Mouse (Mus musculus): ENCODE data around the gene Six1. TPM values are rescaled to one million over a fixed set of nuclear protein-coding genes. Genes with fewer than 3 reads are reported as not detected.
A peak's percentile ranks its signal among the peaks of the same experiment; 100 is the strongest.

The Six1 gene
- polyA plus RNA-seq, 1 experiment from 2014 or later: 2.0 TPM

DNA sequence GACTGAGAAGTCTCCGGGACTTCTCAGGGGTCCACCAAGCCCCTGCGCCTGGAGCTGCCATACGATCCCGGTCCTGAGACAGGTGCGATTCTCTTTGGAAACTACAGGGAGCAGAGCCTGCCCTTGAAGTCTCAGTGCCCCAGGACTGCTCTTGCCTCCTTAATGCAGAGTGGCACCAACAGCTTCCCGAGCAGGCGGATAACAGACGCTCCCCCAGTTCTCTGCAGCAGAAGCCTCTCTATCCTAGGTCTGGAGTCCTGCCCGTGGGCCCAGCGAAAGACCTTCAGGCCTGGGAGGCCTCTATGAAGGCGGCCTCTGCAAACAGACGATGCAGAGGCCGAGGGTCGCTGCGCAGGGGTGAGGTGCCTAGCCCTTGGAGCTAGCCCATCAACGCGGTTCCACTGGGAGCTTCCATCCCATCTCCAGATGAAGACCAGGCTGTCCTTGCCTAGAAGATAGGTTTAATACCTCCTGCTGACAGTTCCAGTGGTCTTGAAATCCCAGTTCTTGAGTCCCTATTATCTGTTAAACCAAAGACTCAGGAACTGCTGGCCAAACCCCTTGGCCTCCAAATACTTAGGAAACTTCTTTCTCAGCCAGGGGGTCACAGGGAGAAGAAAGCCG is 13.6 kb downstream of the Six1 start:
- no peak overlapping the region for H3K4me3 ChIP-seq (ENCODE audit: low read depth, low read length)
- DNase-seq (ENCODE audit: low spot score): no peak
- no peaks in the 10 kb centered on the region for H3K9me3 ChIP-seq (ENCODE audit: control insufficient read depth, low read length)
- no peaks in the 10 kb centered on the region for H3K36me3 ChIP-seq (ENCODE audit: control insufficient read depth, insufficient read depth, low read length)
- no peak for ATAC-seq (replicated peaks; ENCODE audit: low FRiP score)
- WGBS: 3% methylated on average over 18 of the region's 18 CpGs
- H3K4me1 ChIP-seq (replicated peaks; ENCODE audit: control insufficient read depth, insufficient read depth, low read length): peaks cover 1% of the 10 kb centered on the region; the same call in 1 of the 2 replicates
- no peak overlapping the region for H3K27ac ChIP-seq (ENCODE audit: low read depth, low read length)
- peaks cover 91% of the 10 kb centered on the region for H3K27me3 ChIP-seq (replicated peaks; ENCODE audit: control insufficient read depth, insufficient read depth, low read length)
- no peak overlapping the region for H3K4me2 ChIP-seq
- no peak overlapping the region for H3K9ac ChIP-seq (ENCODE audit: low read depth, low read length)

DNA sequence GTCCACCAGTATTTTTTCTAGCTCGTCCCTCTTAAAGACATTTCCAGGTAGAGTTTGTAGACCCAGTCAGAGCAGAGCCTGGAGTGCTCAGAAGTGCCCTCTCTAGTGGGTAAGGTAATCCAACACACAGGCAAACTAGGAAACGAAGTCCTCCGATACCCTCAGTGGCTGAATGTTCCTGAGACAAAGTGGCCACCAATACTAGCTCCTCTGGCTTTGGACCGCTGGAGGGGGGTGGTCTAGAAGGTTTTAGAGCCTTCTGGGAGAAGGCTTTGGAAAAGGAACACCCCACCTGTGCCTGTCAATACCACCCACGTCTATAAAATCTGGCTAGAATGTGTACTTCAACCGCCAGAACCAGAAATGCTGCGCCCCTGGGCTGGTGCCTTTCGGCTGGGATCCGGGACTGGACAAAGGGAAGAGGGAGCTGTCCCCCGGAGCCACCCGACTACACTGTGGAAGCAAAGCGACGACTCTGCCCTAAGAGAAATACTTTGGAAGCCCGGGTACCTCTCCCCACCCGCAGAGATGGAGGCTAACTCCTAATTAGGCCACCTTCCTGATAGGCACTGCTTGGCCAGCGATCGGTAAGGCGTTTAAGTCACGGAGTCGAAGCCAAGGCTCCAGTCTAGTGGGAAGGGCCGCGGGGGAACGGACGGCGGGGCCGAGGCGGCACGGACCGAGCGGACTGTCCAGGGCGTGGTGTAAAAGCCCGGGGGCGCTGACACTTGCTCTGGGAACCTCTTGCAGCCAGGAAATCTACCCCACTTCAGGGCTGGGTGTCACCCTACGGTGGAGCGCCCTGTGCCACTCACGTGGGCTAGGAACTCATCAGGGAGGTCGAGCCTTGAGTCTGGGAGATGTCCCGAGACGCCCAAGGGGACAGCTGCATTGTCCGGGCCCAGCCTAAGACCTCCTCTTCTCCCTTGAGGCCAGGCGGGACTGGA is 14.4 kb downstream of the Six1 start:
- DNase-seq (ENCODE audit: low spot score) (peak; percentile 51), ATAC-seq (replicated peaks; ENCODE audit: low FRiP score) (no peak)
- Histone ChIP-seq H3K27ac (ENCODE audit: low read depth, low read length) (no peak overlapping the region), H3K4me3 (ENCODE audit: low read depth, low read length) (no peak overlapping the region), H3K9ac (ENCODE audit: low read depth, low read length) (no peak overlapping the region), H3K9me3 (ENCODE audit: control insufficient read depth, low read length) (no peaks in the 10 kb centered on the region), H3K36me3 (ENCODE audit: control insufficient read depth, insufficient read depth, low read length) (no peaks in the 10 kb centered on the region), H3K27me3 (replicated peaks; ENCODE audit: control insufficient read depth, insufficient read depth, low read length) (peaks cover 91% of the 10 kb centered on the region), H3K4me1 (replicated peaks; ENCODE audit: control insufficient read depth, insufficient read depth, low read length) (no peaks in the 10 kb centered on the region), H3K4me2 (no peak overlapping the region)
- 2% methylated on average over 41 of the region's 41 CpGs for WGBS

DNA sequence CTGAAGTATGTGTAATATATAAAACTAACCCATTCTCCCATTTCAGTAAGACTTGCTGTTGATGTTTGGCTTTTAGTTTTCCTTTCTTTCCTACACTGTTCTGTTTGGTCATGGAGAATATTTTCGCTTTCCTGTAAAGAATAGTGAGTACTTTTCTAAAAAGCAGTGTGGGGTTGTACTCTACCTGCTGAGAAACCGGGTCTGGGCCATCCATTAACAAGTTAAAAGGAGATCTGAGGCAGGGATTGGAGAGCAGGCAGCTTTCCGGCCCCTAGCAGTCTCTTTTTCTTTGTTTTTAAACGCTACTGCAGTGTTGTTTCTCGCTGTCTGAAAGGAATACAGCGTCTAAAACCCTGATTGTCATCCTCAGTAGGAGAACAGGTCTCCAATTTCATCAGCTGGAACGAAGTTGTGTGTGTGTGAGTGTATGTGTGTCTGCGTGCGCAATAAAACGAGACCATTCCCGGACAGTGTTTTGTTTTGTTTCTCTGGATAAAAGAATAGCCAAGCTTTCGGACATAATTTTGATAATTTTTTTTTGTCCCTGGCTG is 15.2 kb downstream of the Six1 start:
- DNase-seq (ENCODE audit: low spot score) (no peak), ATAC-seq (replicated peaks; ENCODE audit: low FRiP score) (no peak)
- 4% methylated on average over 12 of the region's 12 CpGs for WGBS
- Histone ChIP-seq H3K36me3 (ENCODE audit: control insufficient read depth, insufficient read depth, low read length) (no peaks in the 10 kb centered on the region), H3K4me1 (replicated peaks; ENCODE audit: control insufficient read depth, insufficient read depth, low read length) (no peaks in the 10 kb centered on the region), H3K27me3 (replicated peaks; ENCODE audit: control insufficient read depth, insufficient read depth, low read length) (peaks cover 88% of the 10 kb centered on the region), H3K4me2 (no peak overlapping the region), H3K27ac (ENCODE audit: low read depth, low read length) (no peak overlapping the region), H3K4me3 (ENCODE audit: low read depth, low read length) (no peak overlapping the region), H3K9me3 (ENCODE audit: control insufficient read depth, low read length) (no peaks in the 10 kb centered on the region), H3K9ac (ENCODE audit: low read depth, low read length) (no peak overlapping the region)

DNA sequence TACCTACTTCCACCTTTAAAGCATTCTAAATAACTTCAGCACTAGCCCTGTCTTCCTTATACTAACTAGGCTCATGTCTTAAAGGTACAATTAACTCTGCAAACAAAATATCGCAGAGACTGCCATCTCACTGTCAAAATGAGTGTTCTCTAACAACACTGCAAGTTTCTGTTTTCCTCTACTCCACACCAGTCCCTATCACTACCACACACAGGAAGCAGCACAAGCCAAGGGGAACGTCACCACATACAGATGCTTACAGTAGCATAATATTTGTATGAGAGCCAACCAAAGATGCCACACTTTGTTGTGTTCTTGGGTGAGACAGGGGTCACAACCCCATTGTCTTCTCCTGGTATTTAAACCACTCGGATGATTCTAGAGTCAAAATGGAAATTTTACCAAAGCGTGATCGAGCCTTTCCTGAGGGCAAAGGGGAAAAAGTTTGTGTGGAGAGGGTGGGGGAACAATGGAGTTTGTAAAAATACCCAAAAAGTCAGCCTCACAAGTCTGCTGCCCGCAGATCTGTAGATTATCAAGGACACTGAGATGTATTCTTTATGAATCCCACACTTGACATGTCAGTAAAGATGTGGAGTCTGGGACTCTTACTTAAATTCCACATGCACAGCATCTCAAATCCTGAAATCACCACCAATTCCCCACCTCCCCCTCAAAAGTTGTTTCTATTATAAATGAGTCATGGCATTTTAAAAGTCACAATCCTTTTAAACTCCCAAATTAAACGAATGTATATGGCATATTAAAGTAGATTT is 16.1 kb downstream of the Six1 start:
- H3K27me3 ChIP-seq (replicated peaks; ENCODE audit: control insufficient read depth, insufficient read depth, low read length): peaks cover 85% of the 10 kb centered on the region
- H3K4me3 ChIP-seq (ENCODE audit: low read depth, low read length): no peak overlapping the region
- H3K4me1 ChIP-seq (replicated peaks; ENCODE audit: control insufficient read depth, insufficient read depth, low read length): no peaks in the 10 kb centered on the region
- ATAC-seq (replicated peaks; ENCODE audit: low FRiP score) (no peak), DNase-seq (ENCODE audit: low spot score) (no peak)
- no peak overlapping the region for H3K27ac ChIP-seq (ENCODE audit: low read depth, low read length)
- H3K9me3 ChIP-seq (ENCODE audit: control insufficient read depth, low read length): no peaks in the 10 kb centered on the region
- H3K9ac ChIP-seq (ENCODE audit: low read depth, low read length): no peak overlapping the region
- no peaks in the 10 kb centered on the region for H3K36me3 ChIP-seq (ENCODE audit: control insufficient read depth, insufficient read depth, low read length)
- 13% methylated on average over 7 of the region's 7 CpGs for WGBS
- no peak overlapping the region for H3K4me2 ChIP-seq

DNA sequence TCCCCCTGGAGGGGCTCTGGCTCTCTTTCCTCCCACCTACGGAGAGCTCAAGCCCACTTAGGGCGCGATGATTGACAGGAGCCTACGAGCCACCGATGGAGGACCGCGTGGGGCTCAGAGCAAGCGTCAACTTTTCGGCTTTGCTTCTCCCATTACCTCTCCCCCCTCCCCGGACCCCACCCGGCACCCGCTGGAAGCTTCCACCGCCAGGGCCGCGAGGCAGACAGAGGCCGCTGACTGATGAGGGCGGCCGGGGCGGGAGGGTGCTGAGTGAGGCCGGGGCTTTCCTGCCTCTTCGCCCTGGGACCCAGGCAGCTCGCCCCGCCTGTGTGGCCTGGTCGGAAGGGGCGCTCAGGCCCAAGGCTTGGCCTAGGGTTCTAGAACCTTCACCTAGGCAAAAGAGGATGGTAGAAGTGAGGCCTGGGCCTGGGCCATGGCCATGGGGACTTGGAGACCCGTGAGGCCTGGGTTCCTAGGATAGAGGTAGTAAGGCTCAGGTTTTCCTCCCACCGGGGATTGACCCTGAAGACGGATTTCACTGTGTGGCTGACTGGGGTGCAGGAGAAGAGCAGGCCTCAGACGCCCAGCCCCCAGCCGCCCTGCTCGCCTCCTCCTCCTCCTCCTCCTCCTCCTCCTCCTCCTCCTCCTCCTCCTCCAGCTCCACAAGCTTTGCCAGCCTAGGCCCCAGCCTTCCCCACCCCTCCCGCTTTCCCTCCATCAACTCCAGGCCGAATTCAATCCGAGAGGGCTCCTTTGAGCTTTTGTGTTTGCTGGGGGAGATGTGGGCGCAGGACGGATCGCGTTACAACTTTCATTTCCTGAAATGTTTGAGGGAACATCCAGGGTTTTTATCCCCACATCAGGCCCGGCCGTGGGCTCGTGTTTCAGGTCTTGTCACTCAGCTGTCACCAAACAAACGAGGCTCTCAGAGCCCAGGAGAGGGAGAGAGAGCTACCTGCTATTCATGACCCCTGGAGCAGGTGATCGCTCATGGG is 18.5 kb downstream of the Six1 start:
- H3K27me3 ChIP-seq (replicated peaks; ENCODE audit: control insufficient read depth, insufficient read depth, low read length): peaks cover 70% of the 10 kb centered on the region
- no peak for DNase-seq (ENCODE audit: low spot score)
- no peak overlapping the region for H3K4me3 ChIP-seq (ENCODE audit: low read depth, low read length)
- WGBS: 6% methylated on average over 42 of the region's 43 CpGs
- no peak overlapping the region for H3K27ac ChIP-seq (ENCODE audit: low read depth, low read length)
- no peaks in the 10 kb centered on the region for H3K36me3 ChIP-seq (ENCODE audit: control insufficient read depth, insufficient read depth, low read length)
- ATAC-seq (replicated peaks; ENCODE audit: low FRiP score): no peak
- no peak overlapping the region for H3K9ac ChIP-seq (ENCODE audit: low read depth, low read length)
- H3K4me2 ChIP-seq: peak overlapping the region; percentile 38
- no peaks in the 10 kb centered on the region for H3K9me3 ChIP-seq (ENCODE audit: control insufficient read depth, low read length)
- H3K4me1 ChIP-seq (replicated peaks; ENCODE audit: control insufficient read depth, insufficient read depth, low read length): no peaks in the 10 kb centered on the region

DNA sequence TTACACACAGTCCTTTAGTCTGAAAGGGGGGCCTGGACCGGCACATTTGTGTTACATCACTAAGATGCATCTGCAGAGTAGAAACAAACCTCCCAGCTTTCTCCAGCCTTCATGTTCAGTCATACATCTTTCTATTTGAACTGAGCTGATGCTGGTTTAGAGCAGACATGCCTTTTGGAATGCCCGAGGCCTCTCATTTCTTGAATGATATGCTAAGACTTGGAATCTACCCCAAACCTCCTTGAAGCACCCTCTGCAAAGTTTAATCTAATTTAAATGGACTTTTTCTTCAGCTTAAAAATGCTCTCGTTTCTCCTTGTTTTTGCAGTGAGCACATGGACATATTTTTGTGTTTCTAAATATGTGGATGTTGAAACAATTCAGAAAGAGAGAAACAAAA is 21.0 kb downstream of the Six1 start:
- no peak overlapping the region for H3K4me3 ChIP-seq (ENCODE audit: low read depth, low read length)

DNA sequence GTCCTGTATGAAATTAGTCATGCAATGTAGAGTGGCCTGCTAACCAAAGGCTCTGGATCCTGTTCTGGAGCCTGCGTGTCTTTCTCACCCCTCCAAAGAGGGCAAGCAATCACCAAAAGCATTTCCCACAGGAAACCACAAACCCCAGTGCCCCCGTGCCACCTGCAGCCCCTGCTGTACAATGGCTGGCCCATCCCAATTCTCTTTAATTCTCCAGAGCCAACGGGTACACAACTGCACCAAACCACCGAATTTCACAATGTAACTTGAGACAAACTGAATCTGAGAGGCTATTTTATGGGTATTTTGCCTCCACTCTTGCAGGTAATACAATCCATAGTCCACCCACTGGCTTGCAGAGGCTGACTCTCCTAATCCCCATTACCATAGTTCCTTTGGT is 22.4 kb downstream of the Six1 start:
- H3K4me1 ChIP-seq (replicated peaks; ENCODE audit: control insufficient read depth, insufficient read depth, low read length): no peaks in the 10 kb centered on the region
- H3K27me3 ChIP-seq (replicated peaks; ENCODE audit: control insufficient read depth, insufficient read depth, low read length): peaks cover 36% of the 10 kb centered on the region
- WGBS: 38% methylated on average over 4 of the region's 4 CpGs
- H3K4me3 ChIP-seq (ENCODE audit: low read depth, low read length): no peak overlapping the region
- no peak for ATAC-seq (replicated peaks; ENCODE audit: low FRiP score)
- no peak overlapping the region for H3K4me2 ChIP-seq
- no peak overlapping the region for H3K9ac ChIP-seq (ENCODE audit: low read depth, low read length)
- H3K27ac ChIP-seq (ENCODE audit: low read depth, low read length): no peak overlapping the region
- H3K36me3 ChIP-seq (ENCODE audit: control insufficient read depth, insufficient read depth, low read length): no peaks in the 10 kb centered on the region
- no peak for DNase-seq (ENCODE audit: low spot score)
- no peaks in the 10 kb centered on the region for H3K9me3 ChIP-seq (ENCODE audit: control insufficient read depth, low read length)

More for the DNA sequence above, 21.0 kb downstream of the Six1 start:
- no peak for ATAC-seq (replicated peaks; ENCODE audit: low FRiP score)
- DNase-seq (ENCODE audit: low spot score): no peak
- Histone ChIP-seq H3K9ac (ENCODE audit: low read depth, low read length) (no peak overlapping the region), H3K4me2 (no peak overlapping the region), H3K27me3 (replicated peaks; ENCODE audit: control insufficient read depth, insufficient read depth, low read length) (peaks cover 45% of the 10 kb centered on the region), H3K4me1 (replicated peaks; ENCODE audit: control insufficient read depth, insufficient read depth, low read length) (no peaks in the 10 kb centered on the region), H3K9me3 (ENCODE audit: control insufficient read depth, low read length) (no peaks in the 10 kb centered on the region), H3K27ac (ENCODE audit: low read depth, low read length) (no peak overlapping the region), H3K36me3 (ENCODE audit: control insufficient read depth, insufficient read depth, low read length) (no peaks in the 10 kb centered on the region)
- WGBS: 68% methylated on average over 3 of the region's 3 CpGs
